Mouse (Mus musculus): ENCODE results near the gene Ccdc120. TPM values are rescaled to one million over a fixed set of nuclear protein-coding genes. Genes with fewer than 3 reads are reported as not detected.

Ccdc120 gene
- polyA plus RNA-seq, 1 experiment from 2014 or later, result 1.9 TPM

GRCm38 (mm10) chrX:7692862-7693261 lies 57.8 kb downstream of the Ccdc120 start:
- Histone ChIP-seq H3K36me3 (ENCODE audit: control insufficient read depth, insufficient read depth) (no peaks in the 10 kb centered on the region), H3K4me2 (ENCODE audit: low read depth, low read length) (no peak overlapping the region), H3K27ac (ENCODE audit: low read length) (no peak overlapping the region), H3K27me3 (ENCODE audit: control insufficient read depth, insufficient read depth, low read depth, low read length) (no peaks in the 10 kb centered on the region), H3K4me1 (ENCODE audit: control insufficient read depth, low read depth, low read length) (no peaks in the 10 kb centered on the region; the same call in 1 of the 2 replicates), H3K9ac (ENCODE audit: low read depth, low read length) (no peak overlapping the region), H3K9me3 (replicated peaks; ENCODE audit: control insufficient read depth, low read length) (no peaks in the 10 kb centered on the region), H3K4me3 (ENCODE audit: low read depth, low read length) (no peak overlapping the region)
- 29% methylated on average over 4 of the region's 4 CpGs for WGBS (ENCODE audit: insufficient replicate concordance)
- ATAC-seq (ENCODE audit: low read depth), result no peak

DNA sequence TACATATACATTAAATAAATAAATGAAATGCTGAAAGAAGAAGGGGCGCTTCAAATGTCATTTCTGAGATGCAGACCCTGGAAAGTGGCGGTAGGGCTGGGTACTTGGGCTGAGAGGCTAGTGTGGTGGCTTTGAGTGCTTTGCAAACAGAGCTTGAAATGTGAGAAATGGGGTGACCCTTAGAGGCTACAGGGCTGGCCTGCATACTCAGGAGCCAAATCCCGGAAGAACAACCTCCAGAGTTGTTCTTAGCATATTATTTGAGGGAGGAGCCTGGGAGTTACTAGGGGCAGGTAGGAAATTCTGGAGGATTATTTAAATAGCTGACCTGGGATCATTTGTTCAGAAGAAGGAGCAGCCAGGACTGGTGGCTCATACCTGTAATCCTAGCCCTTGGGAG lies 60.2 kb downstream of the Ccdc120 start:
- WGBS (ENCODE audit: insufficient replicate concordance), result 44% methylated on average over 3 of the region's 3 CpGs

DNA sequence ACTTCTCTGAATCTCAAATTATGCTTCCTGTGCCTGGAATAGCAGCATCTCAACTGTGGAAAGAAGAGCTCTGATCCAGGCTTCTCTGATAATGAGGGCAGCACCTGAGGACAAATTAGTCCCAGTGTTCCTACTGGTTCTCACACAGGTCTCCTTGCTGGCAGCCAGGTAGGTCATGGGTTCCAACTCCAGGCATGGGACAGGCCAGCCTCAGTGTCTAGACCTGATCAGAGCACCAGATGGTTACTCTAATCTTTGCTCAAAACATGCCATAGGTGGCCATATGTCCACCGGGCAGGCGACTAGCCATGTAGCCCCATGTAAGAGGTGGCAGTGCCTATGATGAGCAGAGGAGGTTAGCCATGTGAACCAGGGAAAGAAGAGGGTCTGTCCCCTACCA lies 62.4 kb downstream of the Ccdc120 start:
- no peaks in the 10 kb centered on the region for H3K4me1 ChIP-seq (ENCODE audit: control insufficient read depth, low read depth, low read length)
- 61% methylated on average over 2 of the region's 2 CpGs for WGBS (ENCODE audit: insufficient replicate concordance)

More for the DNA sequence above, 60.2 kb downstream of the Ccdc120 start:
- Histone ChIP-seq H3K9ac (ENCODE audit: low read depth, low read length) (no peak overlapping the region), H3K9me3 (replicated peaks; ENCODE audit: control insufficient read depth, low read length) (no peaks in the 10 kb centered on the region), H3K27me3 (ENCODE audit: control insufficient read depth, insufficient read depth, low read depth, low read length) (no peaks in the 10 kb centered on the region), H3K4me3 (ENCODE audit: low read depth, low read length) (no peak overlapping the region), H3K4me1 (ENCODE audit: control insufficient read depth, low read depth, low read length) (no peaks in the 10 kb centered on the region), H3K4me2 (ENCODE audit: low read depth, low read length) (no peak overlapping the region), H3K27ac (ENCODE audit: low read length) (no peak overlapping the region), H3K36me3 (ENCODE audit: control insufficient read depth, insufficient read depth) (no peaks in the 10 kb centered on the region)
- no peak for ATAC-seq (ENCODE audit: low read depth)

More for the DNA sequence above, 62.4 kb downstream of the Ccdc120 start:
- Histone ChIP-seq H3K36me3 (ENCODE audit: control insufficient read depth, insufficient read depth) (no peaks in the 10 kb centered on the region), H3K4me3 (ENCODE audit: low read depth, low read length) (no peak overlapping the region), H3K9ac (ENCODE audit: low read depth, low read length) (no peak overlapping the region), H3K27ac (ENCODE audit: low read length) (no peak overlapping the region), H3K4me2 (ENCODE audit: low read depth, low read length) (no peak overlapping the region), H3K27me3 (ENCODE audit: control insufficient read depth, insufficient read depth, low read depth, low read length) (no peaks in the 10 kb centered on the region), H3K9me3 (replicated peaks; ENCODE audit: control insufficient read depth, low read length) (no peaks in the 10 kb centered on the region)
- ATAC-seq (ENCODE audit: low read depth), result no peak

Other genes starting within 250 kb of the Ccdc120 start
- gene Foxp3, start 177.3 kb downstream of the Ccdc120 start, polyA plus RNA-seq (2015; fragmentation: Nextera tagmentation; extraction: Ambion mirVana), result 0.09 TPM in 1 of 2 replicates, not detected in the other
- gene Ppp1r3f, start 176.6 kb downstream of the Ccdc120 start, polyA plus RNA-seq (2015; fragmentation: Nextera tagmentation; extraction: Ambion mirVana), result 0.21 and 0.24 TPM in 2 replicates
- 17.3 and 17.6 TPM in 2 replicates for gene Ccdc22, start 145.4 kb downstream of the Ccdc120 start, polyA plus RNA-seq (2015; fragmentation: Nextera tagmentation; extraction: Ambion mirVana)
- 0.04 and 0.06 TPM in 2 replicates for gene Cacna1f, start 143.8 kb downstream of the Ccdc120 start, polyA plus RNA-seq (2015; fragmentation: Nextera tagmentation; extraction: Ambion mirVana)
- gene Syp, start 112.4 kb downstream of the Ccdc120 start, polyA plus RNA-seq (2015; fragmentation: Nextera tagmentation; extraction: Ambion mirVana), result 0.25 and 0.32 TPM in 2 replicates
- 1.4 and 2.3 TPM in 2 replicates for gene Prickle3, start 93.6 kb downstream of the Ccdc120 start, polyA plus RNA-seq (2015; fragmentation: Nextera tagmentation; extraction: Ambion mirVana)
- 24.8 and 29.2 TPM in 2 replicates for gene Plp2, start 79.5 kb downstream of the Ccdc120 start, polyA plus RNA-seq (2015; fragmentation: Nextera tagmentation; extraction: Ambion mirVana)
- 0.12 TPM in 1 of 2 replicates, not detected in the other for gene Magix, start 69.7 kb downstream of the Ccdc120 start, polyA plus RNA-seq (2015; fragmentation: Nextera tagmentation; extraction: Ambion mirVana)
- 13.4 and 14.0 TPM in 2 replicates for gene Gpkow, start 53.8 kb downstream of the Ccdc120 start, polyA plus RNA-seq (2015; fragmentation: Nextera tagmentation; extraction: Ambion mirVana)
- gene Wdr45, start 36.6 kb downstream of the Ccdc120 start, polyA plus RNA-seq (2015; fragmentation: Nextera tagmentation; extraction: Ambion mirVana), result 19.9 and 21.8 TPM in 2 replicates
- gene Gm45208, start 28.7 kb downstream of the Ccdc120 start, polyA plus RNA-seq (2015; fragmentation: Nextera tagmentation; extraction: Ambion mirVana), result 0.27 and 0.51 TPM in 2 replicates
- gene Praf2, start 22.5 kb downstream of the Ccdc120 start, polyA plus RNA-seq (2015; fragmentation: Nextera tagmentation; extraction: Ambion mirVana), result 5.2 and 6.0 TPM in 2 replicates
- 9.5 and 11.4 TPM in 2 replicates for gene Tfe3, start 11.7 kb upstream of the Ccdc120 start, polyA plus RNA-seq (2015; fragmentation: Nextera tagmentation; extraction: Ambion mirVana)
- 27.7 and 28.9 TPM in 2 replicates for gene Gripap1, start 38.9 kb upstream of the Ccdc120 start, polyA plus RNA-seq (2015; fragmentation: Nextera tagmentation; extraction: Ambion mirVana)
- 0.19 TPM in 2 replicates for gene Kcnd1, start 71.4 kb upstream of the Ccdc120 start, polyA plus RNA-seq (2015; fragmentation: Nextera tagmentation; extraction: Ambion mirVana)
- gene Otud5, start 90.5 kb upstream of the Ccdc120 start, polyA plus RNA-seq (2015; fragmentation: Nextera tagmentation; extraction: Ambion mirVana), result 32.9 and 42.5 TPM in 2 replicates
- gene Pim2, start 127.4 kb upstream of the Ccdc120 start, polyA plus RNA-seq (2015; fragmentation: Nextera tagmentation; extraction: Ambion mirVana), result 3.1 and 3.5 TPM in 2 replicates
- gene Slc35a2, start 133.1 kb upstream of the Ccdc120 start, polyA plus RNA-seq (2015; fragmentation: Nextera tagmentation; extraction: Ambion mirVana), result 13.5 and 14.2 TPM in 2 replicates
- gene Pqbp1, start 148.4 kb upstream of the Ccdc120 start, polyA plus RNA-seq (2015; fragmentation: Nextera tagmentation; extraction: Ambion mirVana), result 36.8 and 38.6 TPM in 2 replicates
- 90.8 and 94.9 TPM in 2 replicates for gene Timm17b, start 148.5 kb upstream of the Ccdc120 start, polyA plus RNA-seq (2015; fragmentation: Nextera tagmentation; extraction: Ambion mirVana)
- not detected in 2 replicates for gene Gm10491, start 156.9 kb upstream of the Ccdc120 start, polyA plus RNA-seq (2015; fragmentation: Nextera tagmentation; extraction: Ambion mirVana)
- gene Gm10490, start 158.6 kb upstream of the Ccdc120 start, polyA plus RNA-seq (2015; fragmentation: Nextera tagmentation; extraction: Ambion mirVana), result not detected in 2 replicates
- 0.05 and 0.17 TPM in 2 replicates for gene Pcsk1n, start 168.9 kb upstream of the Ccdc120 start, polyA plus RNA-seq (2015; fragmentation: Nextera tagmentation; extraction: Ambion mirVana)
- gene Eras, start 177.7 kb upstream of the Ccdc120 start, polyA plus RNA-seq (2015; fragmentation: Nextera tagmentation; extraction: Ambion mirVana), result not detected in 2 replicates
- gene Hdac6, start 197.0 kb upstream of the Ccdc120 start, polyA plus RNA-seq (2015; fragmentation: Nextera tagmentation; extraction: Ambion mirVana), result 11.5 and 12.1 TPM in 2 replicates
- gene Gata1, start 227.2 kb upstream of the Ccdc120 start, polyA plus RNA-seq (2015; fragmentation: Nextera tagmentation; extraction: Ambion mirVana), result 101 and 107 TPM in 2 replicates